Mouse (Mus musculus) bone marrow, adult 2 months (tissue): ENCODE data around the gene Olfr1410.

Experiments used
- CTCF ChIP-seq: fragments of 200-500 bp; IDR thresholded peaks from 2 replicates; pipeline ENCODE4 v1.5.1; 2011; ENCODE audit warnings: low read length, control low read depth; ENCODE audit not compliant: control insufficient read depth, insufficient read depth
- POLR2A ChIP-seq: fragments of 200-500 bp; IDR thresholded peaks from 2 replicates; pipeline ENCODE4 v1.6.1; 2011; ENCODE audit warnings: low read depth, mild to moderate bottlenecking, control low read depth, low read length, borderline replicate concordance; ENCODE audit not compliant: control insufficient read depth

GRCm38 (mm10) chr1:92585479-92585878, 20.1 kb upstream of the Olfr1410 start, which contains the start of gene Olfr1412:
- no peak for TF ChIP-seq CTCF
- TF ChIP-seq POLR2A: no peak
